Mouse (Mus musculus) myocyte (in vitro differentiated cells): Measurements from ENCODE around the gene Mup3.
"Not testable (repeated sequence)": the region's sequence is repeated elsewhere in the genome, so short reads cannot be mapped to it uniquely, and the experiment has no call there.

Experiments
- E2F4 ChIP-seq: IDR thresholded peaks from one replicate; pipeline ENCODE4 v1.6.1; 2011; ENCODE audit warnings: mild to moderate bottlenecking, control low read depth, moderate library complexity; ENCODE audit not compliant: insufficient read depth
- MAX ChIP-seq: IDR thresholded peaks from one replicate; pipeline ENCODE4 v1.6.1; 2011; ENCODE audit warnings: low read depth, mild to moderate bottlenecking, control low read depth

DNA sequence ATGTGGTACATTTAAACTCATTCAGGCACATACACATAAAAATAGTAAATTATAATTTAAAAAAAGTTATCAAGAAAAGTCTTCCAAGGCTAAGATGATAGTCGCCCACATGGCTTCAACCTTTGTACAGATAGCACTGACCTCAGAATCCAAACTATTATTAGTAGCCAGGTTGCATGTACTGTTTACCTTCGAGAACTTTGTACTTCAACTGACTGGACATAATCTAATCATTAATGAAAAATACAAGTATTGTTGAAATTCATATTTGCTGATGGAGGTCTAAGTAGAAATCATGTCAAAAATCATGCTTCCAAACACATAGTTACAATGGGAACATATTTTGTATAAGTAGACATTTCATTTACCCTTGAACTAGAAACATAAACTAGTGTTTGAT, 32.4 kb downstream of the Mup3 start:
- not testable (repeated sequence) for TF ChIP-seq MAX, E2F4
